Mouse (Mus musculus): ENCODE results near the gene Rin3.

Rin3 gene

GRCm38 (mm10) chr12:102423625-102424024, 140.8 kb downstream of the Rin3 start:
- DNase-seq (ENCODE audit: low spot score), result no peak

- DNase-seq (ENCODE audit: low spot score), result no peak
These were observed 141.6 kb downstream of the Rin3 start for GRCm38 (mm10) chr12:102424456-102424855.

- no peak for DNase-seq (ENCODE audit: low spot score)
These were observed 142.3 kb downstream of the Rin3 start for GRCm38 (mm10) chr12:102425048-102425578.

- peak; percentile 87 for DNase-seq (ENCODE audit: low spot score)
These were observed 143.4 kb downstream of the Rin3 start for GRCm38 (mm10) chr12:102426285-102426684.

GRCm38 (mm10) chr12:102429656-102430055, 146.8 kb downstream of the Rin3 start:
- DNase-seq (ENCODE audit: low spot score), result peak; percentile 50

GRCm38 (mm10) chr12:102430228-102430627, 147.4 kb downstream of the Rin3 start:
- DNase-seq (ENCODE audit: low spot score), result peak; percentile 65

- no peak for DNase-seq (ENCODE audit: low spot score)
These were observed 149.4 kb downstream of the Rin3 start for GRCm38 (mm10) chr12:102432238-102432637.

GRCm38 (mm10) chr12:102434107-102434506, 151.3 kb downstream of the Rin3 start:
- no peak for DNase-seq (ENCODE audit: low spot score)

GRCm38 (mm10) chr12:102436939-102437526, 154.2 kb downstream of the Rin3 start:
- no peak for DNase-seq (ENCODE audit: low spot score)

GRCm38 (mm10) chr12:102437952-102438351, 155.1 kb downstream of the Rin3 start:
- no peak for DNase-seq (ENCODE audit: low spot score)

- DNase-seq (ENCODE audit: low spot score), result no peak
These were observed 156.3 kb downstream of the Rin3 start for GRCm38 (mm10) chr12:102438983-102439631.

- peak; percentile 92 for DNase-seq (ENCODE audit: low spot score)
These were observed 156.8 kb downstream of the Rin3 start, which contains the start of gene Lgmn for GRCm38 (mm10) chr12:102439632-102440023. Gene Lgmn, minus strand, starts transcription at chr12:102439813.

Data from c-Kit-positive CD71-positive TER-119-positive erythroid progenitor cells, embryonic 14.5 days (primary cell).